Mouse (Mus musculus): ENCODE measurements around the gene Gm9945. TPM values are rescaled to one million over a fixed set of nuclear protein-coding genes. Genes with fewer than 3 reads are reported as not detected.

Gm9945 gene
- polyA plus RNA-seq, 1 experiment from 2014 or later = not detected

DNA sequence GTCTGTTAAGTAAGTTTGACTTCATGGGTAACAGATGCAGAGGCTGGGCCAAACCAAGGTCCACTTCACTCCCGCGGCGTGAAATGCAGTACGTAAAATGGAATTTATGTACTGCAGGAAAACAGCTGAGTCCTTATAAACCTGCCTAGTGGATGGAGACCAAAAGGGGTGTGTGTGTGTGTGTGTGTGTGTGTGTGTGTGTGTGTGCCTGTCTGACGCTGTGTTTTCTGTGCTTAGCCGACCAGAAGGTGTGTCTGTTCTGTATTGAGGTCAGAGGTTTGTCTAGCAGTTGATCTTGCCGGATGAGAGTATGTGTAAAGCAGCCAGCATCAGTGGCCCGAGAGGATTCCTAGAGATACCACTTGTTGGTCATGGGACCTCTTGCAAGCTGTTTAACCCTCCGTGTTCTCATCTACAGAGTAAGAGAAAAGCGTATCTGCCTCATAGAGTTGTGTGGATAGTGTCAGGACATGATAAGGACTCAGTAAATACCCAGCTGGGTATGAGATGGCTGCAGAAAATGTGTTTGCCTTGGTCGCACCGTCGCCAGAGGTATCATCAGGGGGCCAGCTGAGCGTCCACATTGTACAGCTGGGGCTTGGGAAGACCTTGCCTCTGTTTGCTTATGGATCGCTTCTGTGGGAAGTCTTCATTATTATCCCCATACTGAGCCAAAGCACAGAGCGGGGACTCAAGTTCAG is 41.3 kb downstream of the Gm9945 start:
- Histone ChIP-seq H3K9me3 (no peaks in the 10 kb centered on the region), H3K4me1 (peaks cover 30% of the 10 kb centered on the region), H3K27ac (no peak overlapping the region), H3K4me2 (peak overlapping the region; percentile 75), H3K4me3 (replicated peaks) (peak overlapping the region; percentile 79), H3K36me3 (replicated peaks) (no peaks in the 10 kb centered on the region), H3K9ac (peak overlapping the region; percentile 25), H3K27me3 (peaks cover 18% of the 10 kb centered on the region)
- no peak for ATAC-seq (ENCODE audit: low FRiP score)
- WGBS = 59% methylated on average over 16 of the region's 16 CpGs

DNA sequence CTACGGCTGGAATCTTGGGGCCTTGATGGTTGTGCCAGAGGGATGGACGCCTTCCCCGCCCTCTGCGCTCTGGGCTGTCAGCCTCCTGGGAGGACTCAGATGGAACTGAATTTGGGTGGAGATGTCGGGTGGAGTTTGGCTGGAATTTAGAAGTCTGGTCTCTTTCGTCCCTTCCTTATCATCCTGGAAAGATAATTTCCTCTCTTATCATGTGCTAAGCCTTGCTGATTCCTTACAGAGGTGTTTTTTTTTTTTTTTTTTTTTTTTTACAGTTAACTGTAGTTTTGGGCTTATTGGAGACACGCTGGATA is 41.8 kb downstream of the Gm9945 start:
- Histone ChIP-seq H3K4me1 (peaks cover 30% of the 10 kb centered on the region), H3K9me3 (no peaks in the 10 kb centered on the region), H3K4me2 (peak overlapping the region; percentile 75; the same call in 1 of the 2 replicates), H3K27ac (no peak overlapping the region), H3K27me3 (peaks cover 18% of the 10 kb centered on the region), H3K9ac (no peak overlapping the region), H3K4me3 (replicated peaks) (no peak overlapping the region), H3K36me3 (replicated peaks) (no peaks in the 10 kb centered on the region)
- ATAC-seq (ENCODE audit: low FRiP score) = no peak
- WGBS = 91% methylated on average over 7 of the region's 7 CpGs

GRCm38 (mm10) chr11:53522362-53522761 is 42.4 kb downstream of the Gm9945 start:
- Histone ChIP-seq H3K9me3 (no peaks in the 10 kb centered on the region), H3K27me3 (peaks cover 18% of the 10 kb centered on the region), H3K9ac (no peak overlapping the region), H3K4me1 (peaks cover 30% of the 10 kb centered on the region), H3K4me2 (no peak overlapping the region), H3K36me3 (replicated peaks) (no peaks in the 10 kb centered on the region), H3K4me3 (replicated peaks) (no peak overlapping the region), H3K27ac (no peak overlapping the region)
- no peak for ATAC-seq (ENCODE audit: low FRiP score)
- WGBS = 93% methylated on average over 3 of the region's 3 CpGs

DNA sequence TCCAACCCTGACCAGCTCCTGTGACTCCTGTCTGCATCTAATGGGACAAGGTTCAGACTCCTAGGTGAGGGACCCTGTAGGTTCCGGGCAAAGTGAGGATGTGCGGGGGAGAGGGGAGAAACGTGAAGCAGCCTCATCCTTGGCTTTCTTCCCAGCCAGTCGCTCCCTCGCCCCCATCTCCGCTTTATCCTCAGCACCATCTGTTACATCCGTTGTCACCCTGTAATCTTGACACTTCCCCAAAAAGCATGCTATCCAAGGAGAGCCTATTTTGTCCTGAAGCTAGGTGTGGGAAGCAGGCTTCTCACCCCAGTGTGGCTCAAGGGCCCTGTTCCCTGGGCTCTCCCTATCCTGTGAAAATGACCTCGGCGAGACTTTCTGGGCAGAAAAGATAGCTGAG is 43.0 kb downstream of the Gm9945 start:
- WGBS = 79% methylated on average over 9 of the region's 9 CpGs
- peaks cover 13% of the 10 kb centered on the region for H3K27me3 ChIP-seq
- no peak overlapping the region for H3K9ac ChIP-seq
- H3K9me3 ChIP-seq = no peaks in the 10 kb centered on the region
- ATAC-seq (ENCODE audit: low FRiP score) = no peak
- no peak overlapping the region for H3K4me2 ChIP-seq
- no peak overlapping the region for H3K27ac ChIP-seq
- H3K4me1 ChIP-seq = peaks cover 30% of the 10 kb centered on the region
- no peaks in the 10 kb centered on the region for H3K36me3 ChIP-seq (replicated peaks)
- no peak overlapping the region for H3K4me3 ChIP-seq (replicated peaks)

GRCm38 (mm10) chr11:53523545-53524405 is 43.8 kb downstream of the Gm9945 start:
- Histone ChIP-seq H3K4me3 (replicated peaks) (no peak overlapping the region), H3K9me3 (no peaks in the 10 kb centered on the region), H3K9ac (no peak overlapping the region), H3K4me2 (no peak overlapping the region), H3K27me3 (peaks cover 5% of the 10 kb centered on the region), H3K4me1 (peaks cover 30% of the 10 kb centered on the region), H3K27ac (no peak overlapping the region), H3K36me3 (replicated peaks) (no peaks in the 10 kb centered on the region)
- 90% methylated on average over 14 of the region's 14 CpGs for WGBS
- no peak for ATAC-seq (ENCODE audit: low FRiP score)

DNA sequence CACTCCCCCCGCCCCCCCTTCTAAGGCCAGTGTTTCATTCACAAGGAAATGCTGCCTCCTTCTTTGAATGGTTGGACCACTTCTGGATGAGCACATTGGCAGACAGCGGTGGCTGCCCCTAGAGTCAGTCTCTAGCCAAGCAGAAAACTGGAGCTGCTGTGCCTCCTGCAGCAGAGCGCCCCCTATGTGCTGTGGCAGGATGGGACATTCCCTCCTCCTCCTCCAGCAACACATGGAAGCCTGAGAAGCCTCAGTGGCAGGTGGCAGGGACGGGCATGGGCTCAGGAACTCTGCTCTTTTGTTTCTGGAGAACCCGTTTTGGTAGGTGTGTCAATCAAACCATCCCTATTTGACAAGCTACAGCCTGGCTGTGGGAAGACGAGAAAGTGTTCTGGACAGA is 44.9 kb downstream of the Gm9945 start:
- Histone ChIP-seq H3K4me3 (replicated peaks) (no peak overlapping the region), H3K4me1 (peaks cover 31% of the 10 kb centered on the region), H3K9me3 (no peaks in the 10 kb centered on the region), H3K27ac (no peak overlapping the region), H3K27me3 (no peaks in the 10 kb centered on the region), H3K9ac (0 out of 2 replicates have a peak overlapping the region, but pooled peaks have one; percentile 7), H3K36me3 (replicated peaks) (no peaks in the 10 kb centered on the region), H3K4me2 (no peak overlapping the region)
- no peak for ATAC-seq (ENCODE audit: low FRiP score)
- WGBS = 59% methylated on average over 6 of the region's 6 CpGs

- H3K4me1 ChIP-seq = peaks cover 27% of the 10 kb centered on the region
- no peak overlapping the region for H3K4me2 ChIP-seq
- H3K9ac ChIP-seq = no peak overlapping the region
- WGBS = 51% methylated on average over 4 of the region's 4 CpGs
- ATAC-seq (ENCODE audit: low FRiP score) = no peak
- no peaks in the 10 kb centered on the region for H3K36me3 ChIP-seq (replicated peaks)
- H3K9me3 ChIP-seq = no peaks in the 10 kb centered on the region
- no peak overlapping the region for H3K4me3 ChIP-seq (replicated peaks)
- no peaks in the 10 kb centered on the region for H3K27me3 ChIP-seq
- no peak overlapping the region for H3K27ac ChIP-seq
Observed at GRCm38 (mm10) chr11:53525461-53525860, 45.5 kb downstream of the Gm9945 start.

GRCm38 (mm10) chr11:53528397-53529252 is 48.7 kb downstream of the Gm9945 start:
- ATAC-seq (ENCODE audit: low FRiP score) = no peak
- Histone ChIP-seq H3K4me3 (replicated peaks) (no peak overlapping the region), H3K4me1 (peaks cover 12% of the 10 kb centered on the region), H3K9me3 (no peaks in the 10 kb centered on the region), H3K36me3 (replicated peaks) (peaks cover 7% of the 10 kb centered on the region; the same call in 1 of the 2 replicates), H3K27me3 (no peaks in the 10 kb centered on the region), H3K27ac (no peak overlapping the region), H3K9ac (no peak overlapping the region), H3K4me2 (no peak overlapping the region)
- 89% methylated on average over 7 of the region's 9 CpGs for WGBS

GRCm38 (mm10) chr11:53529253-53529557 is 49.2 kb downstream of the Gm9945 start:
- no peaks in the 10 kb centered on the region for H3K9me3 ChIP-seq
- H3K36me3 ChIP-seq (replicated peaks) = peaks cover 13% of the 10 kb centered on the region
- H3K27me3 ChIP-seq = no peaks in the 10 kb centered on the region
- no peak for ATAC-seq (ENCODE audit: low FRiP score)
- H3K4me1 ChIP-seq = peaks cover 6% of the 10 kb centered on the region
- H3K4me2 ChIP-seq = no peak overlapping the region
- 78% methylated on average over 6 of the region's 6 CpGs for WGBS
- H3K27ac ChIP-seq = no peak overlapping the region
- no peak overlapping the region for H3K9ac ChIP-seq
- no peak overlapping the region for H3K4me3 ChIP-seq (replicated peaks)

DNA sequence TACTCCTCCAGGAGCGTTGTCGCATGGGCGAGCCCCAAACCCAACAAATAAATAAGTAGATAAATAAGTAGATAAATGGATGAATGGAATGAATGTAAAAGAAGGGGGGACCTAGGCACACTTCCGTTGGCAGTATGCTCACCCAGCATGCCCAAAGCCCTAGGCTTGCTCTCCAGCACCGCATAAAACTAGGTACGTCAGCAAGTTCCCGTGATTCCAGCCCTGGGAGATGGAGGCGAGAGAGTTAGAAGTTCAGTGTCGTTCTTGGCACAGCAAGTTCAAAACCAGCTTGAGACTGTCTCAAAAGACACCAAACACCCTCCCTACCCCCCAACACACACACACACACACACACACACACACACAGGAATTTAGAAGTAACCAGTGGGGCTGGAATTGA is 50.0 kb downstream of the Gm9945 start:
- Histone ChIP-seq H3K27ac (no peak overlapping the region), H3K9me3 (no peaks in the 10 kb centered on the region)

More for the DNA sequence above, 50.0 kb downstream of the Gm9945 start:
- Histone ChIP-seq H3K4me3 (replicated peaks) (no peak overlapping the region), H3K4me2 (no peak overlapping the region), H3K9ac (no peak overlapping the region), H3K27me3 (no peaks in the 10 kb centered on the region), H3K4me1 (peaks cover 5% of the 10 kb centered on the region), H3K36me3 (replicated peaks) (peaks cover 21% of the 10 kb centered on the region)
- no peak for ATAC-seq (ENCODE audit: low FRiP score)
- WGBS = 87% methylated on average over 9 of the region's 9 CpGs
